Mouse (Mus musculus): ENCODE results near the gene Mars2. TPM values are rescaled to one million over a fixed set of nuclear protein-coding genes. Genes with fewer than 3 reads are reported as not detected.

Gene Mars2
- polyA plus RNA-seq, 1 experiment from 2014 or later: 3.3 TPM

- ATAC-seq (ENCODE audit: insufficient read depth) (no peak), DNase-seq (peak; percentile 69)
- Histone ChIP-seq H3K9me3 (ENCODE audit: low read depth, low read length) (no peaks in the 10 kb centered on the region), H3K36me3 (ENCODE audit: insufficient read depth) (no peaks in the 10 kb centered on the region), H3K4me3 (ENCODE audit: low read depth, low read length) (no peak overlapping the region), H3K27ac (ENCODE audit: low read depth) (no peak overlapping the region), H3K9ac (no peak overlapping the region), H3K27me3 (ENCODE audit: insufficient read depth, low read length) (no peaks in the 10 kb centered on the region), H3K4me2 (no peak overlapping the region), H3K4me1 (ENCODE audit: insufficient read depth) (peaks cover 21% of the 10 kb centered on the region; the same call in 1 of the 2 replicates)
- 56% methylated on average over 4 of the region's 4 CpGs for WGBS
- no peak for TF ChIP-seq CTCF (IDR thresholded peaks at IDR 0.05; ENCODE audit: low read depth)
Measured at GRCm38 (mm10) chr1:55221352-55221751, 15.6 kb upstream of the Mars2 start.

DNA sequence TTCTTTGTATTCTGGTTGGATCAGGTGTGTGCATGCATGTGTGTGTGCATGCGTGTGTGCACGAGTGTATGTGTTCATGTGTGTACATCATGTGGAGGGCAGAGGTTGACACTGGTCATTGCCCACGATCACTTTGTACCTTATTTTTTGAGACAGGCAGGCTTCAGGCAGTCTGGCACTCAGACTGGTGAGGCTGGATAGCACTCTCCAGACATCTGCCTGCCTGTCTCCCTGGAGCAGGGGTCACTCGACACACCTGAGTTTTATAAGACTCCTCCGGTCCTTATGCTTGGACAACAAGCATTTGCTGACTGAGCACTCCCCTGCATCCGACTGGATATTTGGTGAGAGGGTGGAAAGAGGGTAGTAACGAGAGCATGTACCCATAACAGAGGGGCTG, 14.0 kb upstream of the Mars2 start:
- Histone ChIP-seq H3K27ac (ENCODE audit: low read depth) (no peak overlapping the region), H3K4me3 (ENCODE audit: low read depth, low read length) (no peak overlapping the region), H3K4me2 (no peak overlapping the region), H3K4me1 (ENCODE audit: insufficient read depth) (peaks cover 17% of the 10 kb centered on the region; the same call in 1 of the 2 replicates), H3K36me3 (ENCODE audit: insufficient read depth) (no peaks in the 10 kb centered on the region), H3K9ac (no peak overlapping the region), H3K9me3 (ENCODE audit: low read depth, low read length) (no peaks in the 10 kb centered on the region), H3K27me3 (ENCODE audit: insufficient read depth, low read length) (no peaks in the 10 kb centered on the region)
- ATAC-seq (ENCODE audit: insufficient read depth) (no peak), DNase-seq (no peak)
- TF ChIP-seq CTCF (IDR thresholded peaks at IDR 0.05; ENCODE audit: low read depth): no peak
- WGBS: 87% methylated on average over 7 of the region's 7 CpGs

DNA sequence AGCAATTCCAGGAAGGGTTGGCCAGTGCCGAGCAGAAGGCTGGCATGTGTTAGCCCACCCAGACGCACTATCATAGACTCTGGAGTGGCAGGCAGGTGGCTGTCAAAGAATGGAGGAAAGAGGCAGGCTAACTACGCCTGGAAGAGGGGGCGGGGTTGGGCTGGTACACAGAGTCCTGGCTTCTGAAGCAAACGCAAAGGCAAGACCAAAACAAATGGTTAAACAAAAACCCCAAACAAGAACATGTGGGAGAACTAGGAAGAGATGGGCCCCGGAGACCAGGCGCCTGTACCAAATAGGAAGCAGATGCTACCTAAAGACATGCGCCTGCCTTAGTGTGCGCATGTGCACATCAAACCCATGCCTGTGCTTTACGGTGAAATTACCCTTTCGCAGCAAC, 12.9 kb upstream of the Mars2 start:
- H3K4me3 ChIP-seq (ENCODE audit: low read depth, low read length): peak overlapping the region; percentile 51; the same call in 1 of the 2 replicates
- WGBS: 67% methylated on average over 11 of the region's 11 CpGs
- no peaks in the 10 kb centered on the region for H3K36me3 ChIP-seq (ENCODE audit: insufficient read depth)
- no peak for DNase-seq
- H3K27me3 ChIP-seq (ENCODE audit: insufficient read depth, low read length): no peaks in the 10 kb centered on the region
- ATAC-seq (ENCODE audit: insufficient read depth): no peak
- no peak for TF ChIP-seq CTCF (IDR thresholded peaks at IDR 0.05; ENCODE audit: low read depth)
- peak overlapping the region; percentile 66 for H3K4me2 ChIP-seq
- H3K4me1 ChIP-seq (ENCODE audit: insufficient read depth): peaks cover 9% of the 10 kb centered on the region; the same call in 1 of the 2 replicates
- no peaks in the 10 kb centered on the region for H3K9me3 ChIP-seq (ENCODE audit: low read depth, low read length)
- H3K9ac ChIP-seq: no peak overlapping the region
- no peak overlapping the region for H3K27ac ChIP-seq (ENCODE audit: low read depth)

- Histone ChIP-seq H3K27ac (ENCODE audit: low read depth) (peak overlapping the region; percentile 65), H3K36me3 (ENCODE audit: insufficient read depth) (no peaks in the 10 kb centered on the region), H3K4me3 (ENCODE audit: low read depth, low read length) (peak overlapping the region; percentile 51), H3K4me1 (ENCODE audit: insufficient read depth) (peaks cover 9% of the 10 kb centered on the region; the same call in 1 of the 2 replicates), H3K27me3 (ENCODE audit: insufficient read depth, low read length) (no peaks in the 10 kb centered on the region), H3K9me3 (ENCODE audit: low read depth, low read length) (no peaks in the 10 kb centered on the region), H3K4me2 (peak overlapping the region; percentile 66), H3K9ac (peak overlapping the region; percentile 73)
- DNase-seq: peak; percentile 55
- WGBS: 20% methylated on average over 3 of the region's 3 CpGs
- no peak for ATAC-seq (ENCODE audit: insufficient read depth)
- TF ChIP-seq CTCF (IDR thresholded peaks at IDR 0.05; ENCODE audit: low read depth): no peak
Measured at GRCm38 (mm10) chr1:55225398-55225797, 11.6 kb upstream of the Mars2 start.

- no peaks in the 10 kb centered on the region for H3K36me3 ChIP-seq (ENCODE audit: insufficient read depth)
- peak; percentile 68; the same call in 1 of the 2 replicates for ATAC-seq (ENCODE audit: insufficient read depth)
- WGBS: 1% methylated on average over 26 of the region's 26 CpGs
- peak within 1 kb of the TSS; percentile 89 for H3K27ac ChIP-seq (ENCODE audit: low read depth)
- peak within 1 kb of the TSS; percentile 73 for H3K9ac ChIP-seq
- peak within 1 kb of the TSS; percentile 51 for H3K4me3 ChIP-seq (ENCODE audit: low read depth, low read length)
- peaks cover 9% of the 10 kb centered on the region; the same call in 1 of the 2 replicates for H3K4me1 ChIP-seq (ENCODE audit: insufficient read depth)
- DNase-seq: peak; percentile 80
- H3K9me3 ChIP-seq (ENCODE audit: low read depth, low read length): no peaks in the 10 kb centered on the region
- no peaks in the 10 kb centered on the region for H3K27me3 ChIP-seq (ENCODE audit: insufficient read depth, low read length)
- H3K4me2 ChIP-seq: peak within 1 kb of the TSS; percentile 66
- TF ChIP-seq CTCF (IDR thresholded peaks at IDR 0.05; ENCODE audit: low read depth): no peak
Measured at GRCm38 (mm10) chr1:55226011-55226857, 10.7 kb upstream of the Mars2 start, which contains the start of gene Rftn2. Gene Rftn2, minus strand, starts transcription at chr1:55226782.

GRCm38 (mm10) chr1:55227376-55227775, 9.6 kb upstream of the Mars2 start:
- TF ChIP-seq CTCF (IDR thresholded peaks at IDR 0.05; ENCODE audit: low read depth): no peak
- ATAC-seq (ENCODE audit: insufficient read depth) (no peak), DNase-seq (no peak)
- Histone ChIP-seq H3K36me3 (ENCODE audit: insufficient read depth) (no peaks in the 10 kb centered on the region), H3K27ac (ENCODE audit: low read depth) (no peak overlapping the region), H3K4me3 (ENCODE audit: low read depth, low read length) (no peak overlapping the region), H3K9me3 (ENCODE audit: low read depth, low read length) (no peaks in the 10 kb centered on the region), H3K4me2 (peak overlapping the region; percentile 27; the same call in 1 of the 2 replicates), H3K27me3 (ENCODE audit: insufficient read depth, low read length) (no peaks in the 10 kb centered on the region), H3K9ac (no peak overlapping the region), H3K4me1 (ENCODE audit: insufficient read depth) (peaks cover 9% of the 10 kb centered on the region; the same call in 1 of the 2 replicates)
- WGBS: 63% methylated on average over 1 of the region's 1 CpGs

GRCm38 (mm10) chr1:55228256-55228884, 8.6 kb upstream of the Mars2 start:
- DNase-seq: no peak

More at GRCm38 (mm10) chr1:55228256-55228884, 8.6 kb upstream of the Mars2 start:
- TF ChIP-seq CTCF (IDR thresholded peaks at IDR 0.05; ENCODE audit: low read depth): no peak
- no peaks in the 10 kb centered on the region for H3K27me3 ChIP-seq (ENCODE audit: insufficient read depth, low read length)
- no peak overlapping the region for H3K4me3 ChIP-seq (ENCODE audit: low read depth, low read length)
- H3K4me2 ChIP-seq: no peak overlapping the region
- no peak for ATAC-seq (ENCODE audit: insufficient read depth)
- 78% methylated on average over 8 of the region's 8 CpGs for WGBS
- no peak overlapping the region for H3K27ac ChIP-seq (ENCODE audit: low read depth)
- no peaks in the 10 kb centered on the region for H3K9me3 ChIP-seq (ENCODE audit: low read depth, low read length)
- no peaks in the 10 kb centered on the region for H3K36me3 ChIP-seq (ENCODE audit: insufficient read depth)
- H3K9ac ChIP-seq: no peak overlapping the region
- peaks cover 9% of the 10 kb centered on the region; the same call in 1 of the 2 replicates for H3K4me1 ChIP-seq (ENCODE audit: insufficient read depth)

Measured in lung, embryonic 14.5 days (tissue).